Mouse (Mus musculus): ENCODE results near the gene Usp51. TPM values are rescaled to one million over a fixed set of nuclear protein-coding genes. Genes with fewer than 3 reads are reported as not detected.
"Not testable (repeated sequence)": the region's sequence is repeated elsewhere in the genome, so short reads cannot be mapped to it uniquely, and the experiment has no call there.

The Usp51 gene
- polyA plus RNA-seq, 1 experiment from 2014 or later: 1.2 TPM

DNA sequence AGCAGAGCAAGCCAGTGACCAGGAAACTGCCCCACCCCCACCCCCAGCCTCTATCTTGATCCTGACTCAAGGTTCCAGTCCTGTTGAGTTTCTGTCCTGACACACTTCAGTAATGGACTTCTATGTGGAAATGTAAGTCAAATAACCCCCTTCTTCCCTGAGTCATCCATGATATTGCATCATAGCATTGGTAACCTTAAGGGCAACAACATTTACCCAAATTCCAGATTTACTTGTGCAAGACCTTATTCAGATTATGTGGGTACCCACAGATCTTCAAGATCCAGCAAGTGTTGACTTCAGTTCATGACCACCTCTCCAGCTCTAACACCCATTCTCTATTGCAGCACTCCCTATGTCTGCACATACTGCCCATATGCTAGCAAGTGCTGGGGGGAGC, 25.3 kb downstream of the Usp51 start:
- not testable (repeated sequence) for H3K9me3 ChIP-seq (replicated peaks); H3K4me3 ChIP-seq (replicated peaks); H3K9ac ChIP-seq; H3K36me3 ChIP-seq; H3K4me2 ChIP-seq; ATAC-seq (replicated peaks; ENCODE audit: low FRiP score); H3K27me3 ChIP-seq; H3K27ac ChIP-seq; H3K4me1 ChIP-seq

DNA sequence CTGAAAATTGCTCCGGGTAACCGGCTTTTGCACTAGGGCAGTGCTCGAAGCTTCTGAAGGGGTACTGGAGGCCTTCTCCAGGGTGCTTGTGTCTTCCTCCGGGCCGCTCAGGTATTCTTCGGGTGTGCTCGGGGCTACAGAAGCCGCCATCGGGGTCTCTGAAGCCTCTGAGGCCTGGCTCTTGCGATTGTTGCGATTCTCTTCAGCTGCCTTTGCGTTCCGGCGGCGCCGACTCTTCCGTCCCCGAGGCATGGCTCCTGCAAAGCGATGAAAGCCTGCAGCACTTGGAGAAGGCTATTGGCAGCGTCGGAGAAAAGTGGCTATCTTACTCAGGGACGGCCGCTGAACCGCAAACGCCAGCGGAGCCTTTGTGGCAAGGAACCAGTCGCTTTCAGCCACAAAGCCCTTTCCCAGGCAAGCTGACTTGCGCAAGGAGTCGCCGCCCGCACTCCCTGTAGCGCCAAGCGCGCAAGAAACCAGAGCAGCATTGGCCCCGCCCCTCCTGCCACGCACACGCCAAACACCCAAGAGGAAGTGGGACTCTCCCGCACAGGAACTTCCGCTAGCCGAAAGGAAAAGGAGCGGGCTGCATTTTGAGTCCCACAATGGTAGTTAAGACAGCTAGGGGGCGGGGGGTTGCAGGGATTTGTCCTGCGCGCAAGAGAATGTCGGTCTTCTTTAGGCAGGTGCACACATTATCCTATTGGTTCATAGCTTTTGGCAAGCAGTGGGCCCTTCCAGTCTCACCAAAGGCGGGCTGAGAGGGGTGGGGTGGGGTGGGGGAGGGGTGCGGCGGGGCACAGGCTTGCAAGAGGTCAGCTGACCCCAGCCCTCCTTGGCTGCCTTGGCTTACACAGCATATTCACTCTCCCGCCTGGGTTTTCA, 31.1 kb downstream of the Usp51 start, which contains the start of gene Mageh1:
Mageh1 (minus strand) TSS at position 489 of the 885 bp plus-strand sequence.
- Histone ChIP-seq H3K9ac (peak within 1 kb of the TSS; percentile 53), H3K4me2 (peak within 1 kb of the TSS; percentile 62), H3K4me1 (no peaks in the 10 kb centered on the region), H3K9me3 (replicated peaks) (no peaks in the 10 kb centered on the region), H3K4me3 (replicated peaks) (peak within 1 kb of the TSS; percentile 57), H3K27me3 (peaks cover 13% of the 10 kb centered on the region), H3K27ac (peak within 1 kb of the TSS; percentile 92), H3K36me3 (no peaks in the 10 kb centered on the region)
- peak; percentile 94 for ATAC-seq (replicated peaks; ENCODE audit: low FRiP score)
- WGBS: 23% methylated on average over 49 of the region's 49 CpGs

DNA sequence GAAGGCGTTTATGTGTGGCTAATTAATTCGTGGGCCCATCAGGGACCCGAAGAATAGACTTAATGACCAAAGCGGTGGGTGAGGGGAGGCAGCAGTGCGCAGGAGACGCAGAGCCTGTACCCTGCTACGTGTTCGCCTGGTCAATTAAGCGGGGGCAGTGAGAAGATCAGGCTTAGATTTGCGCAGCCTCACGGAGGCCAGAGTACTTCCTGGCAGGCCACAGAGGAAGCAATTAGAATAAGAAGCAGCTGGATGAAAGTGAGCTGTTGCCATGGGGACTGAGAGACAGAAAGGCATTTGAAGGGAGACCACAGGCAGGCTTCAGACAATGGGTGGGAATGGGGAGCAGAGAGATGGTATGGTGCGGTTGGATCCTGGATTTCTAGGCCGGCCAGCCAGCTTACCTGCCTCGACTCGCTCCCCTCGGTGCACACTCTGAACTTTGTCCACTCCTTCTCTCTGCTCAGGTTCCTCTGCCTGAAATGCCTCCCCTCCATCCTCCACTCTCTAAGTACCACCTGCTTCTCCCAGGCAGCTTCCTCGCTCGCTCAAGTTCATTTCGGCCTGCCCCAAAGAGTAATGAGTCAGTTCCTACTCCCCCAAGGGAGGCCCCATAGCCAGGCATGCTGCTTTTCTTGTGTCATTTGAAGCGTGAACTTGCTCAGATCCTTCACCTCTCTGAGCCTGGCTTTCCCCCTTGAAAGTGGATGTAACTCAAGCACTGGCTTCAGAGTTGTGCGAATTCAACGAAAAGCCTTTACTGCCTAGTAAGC, 31.9 kb downstream of the Usp51 start:
- Histone ChIP-seq H3K27me3 (peaks cover 15% of the 10 kb centered on the region), H3K4me2 (peak overlapping the region; percentile 62), H3K27ac (peak overlapping the region; percentile 92), H3K4me3 (replicated peaks) (peak overlapping the region; percentile 57)
- H3K9ac ChIP-seq; H3K36me3 ChIP-seq; H3K4me1 ChIP-seq; H3K9me3 ChIP-seq (replicated peaks): not testable (repeated sequence)
- 16% methylated on average over 7 of the region's 22 CpGs for WGBS
- ATAC-seq (replicated peaks; ENCODE audit: low FRiP score): peak; percentile 82

Other genes starting within 250 kb of the Usp51 start
- gene Shroom2, start 237.0 kb upstream of the Usp51 start, polyA plus RNA-seq (2015; fragmentation: Nextera tagmentation; extraction: Ambion mirVana): 4.7 and 5.5 TPM in 2 replicates
- 0.09 and 0.13 TPM in 2 replicates for gene Gpr143, start 224.5 kb upstream of the Usp51 start, polyA plus RNA-seq (2015; fragmentation: Nextera tagmentation; extraction: Ambion mirVana)
- gene Mageh1, start 31.1 kb downstream of the Usp51 start, polyA plus RNA-seq (2015; fragmentation: Nextera tagmentation; extraction: Ambion mirVana): 51.9 and 52.6 TPM in 2 replicates
- not detected in 2 replicates for gene Foxr2, start 112.3 kb downstream of the Usp51 start, polyA plus RNA-seq (2015; fragmentation: Nextera tagmentation; extraction: Ambion mirVana)
- gene Rragb, start 133.5 kb downstream of the Usp51 start, polyA plus RNA-seq (2015; fragmentation: Nextera tagmentation; extraction: Ambion mirVana): 2.2 and 2.8 TPM in 2 replicates
- gene Klf8, start 231.0 kb downstream of the Usp51 start, polyA plus RNA-seq (2015; fragmentation: Nextera tagmentation; extraction: Ambion mirVana): 0.56 and 0.64 TPM in 2 replicates